Mouse (Mus musculus) heart, adult 8-10 months (tissue): ENCODE measurements around the gene Csf3r. TPM values are rescaled to one million over a fixed set of nuclear protein-coding genes. Genes with fewer than 3 reads are reported as not detected.

Experiments used
- DNase-seq: peaks from one replicate; pipeline ENCODE4 v3.0.0; 2022; ENCODE audit warnings: low spot score
- total RNA-seq, 4 experiments: library from RNA; stranded (reverse); gene quantifications; 2 replicates each; pipeline ENCODE4 v1.2.4; 2022

The Csf3r gene
- total RNA-seq, 4 experiments from 2014 or later: 0.66 to 5.4 (median 1.2) TPM

DNA sequence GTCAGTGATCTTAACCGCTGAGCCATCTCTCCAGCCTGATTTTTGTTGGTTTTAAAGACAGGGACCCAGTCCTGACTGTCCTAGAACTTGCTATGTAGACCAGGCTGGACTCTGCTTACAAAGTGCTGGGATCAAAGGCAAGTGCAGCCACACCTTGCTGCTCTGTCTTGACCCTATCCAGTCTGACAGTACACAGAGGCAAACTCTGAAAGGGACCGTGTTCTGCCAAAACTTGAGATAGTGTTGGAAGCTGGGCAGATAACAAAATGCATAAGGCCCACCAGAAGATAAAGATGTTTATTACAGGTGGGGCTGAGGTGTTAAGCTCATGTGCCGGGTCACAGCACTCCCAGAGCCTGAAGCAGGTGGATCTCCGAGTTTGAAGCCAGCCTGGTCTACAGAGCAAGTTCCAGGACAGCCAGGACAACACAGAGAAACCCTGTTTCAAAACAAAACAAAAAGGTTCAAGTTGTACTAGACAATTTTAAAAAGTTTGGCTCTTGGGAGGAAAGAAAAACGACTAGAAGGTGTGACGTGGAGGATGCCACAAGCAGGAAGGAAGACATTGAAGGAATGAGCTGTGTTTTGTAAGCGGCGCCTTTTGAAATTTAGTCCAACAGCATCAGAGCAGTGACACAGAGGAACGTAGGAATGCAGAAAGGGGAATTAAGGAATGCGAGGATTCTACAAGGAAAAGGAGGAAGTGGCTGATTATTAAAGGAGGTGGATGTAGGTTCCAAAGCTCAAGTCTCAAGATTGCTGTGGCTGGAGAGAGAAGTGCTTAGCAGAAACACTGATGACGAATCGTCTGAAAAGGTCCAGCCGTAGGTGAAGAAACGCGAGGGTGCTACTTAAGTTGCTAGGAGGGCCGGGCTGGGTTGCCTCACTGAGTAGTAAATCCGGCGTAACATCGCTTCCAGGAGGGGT, 33.1 kb downstream of the Csf3r start:
- DNase-seq: no peak

DNA sequence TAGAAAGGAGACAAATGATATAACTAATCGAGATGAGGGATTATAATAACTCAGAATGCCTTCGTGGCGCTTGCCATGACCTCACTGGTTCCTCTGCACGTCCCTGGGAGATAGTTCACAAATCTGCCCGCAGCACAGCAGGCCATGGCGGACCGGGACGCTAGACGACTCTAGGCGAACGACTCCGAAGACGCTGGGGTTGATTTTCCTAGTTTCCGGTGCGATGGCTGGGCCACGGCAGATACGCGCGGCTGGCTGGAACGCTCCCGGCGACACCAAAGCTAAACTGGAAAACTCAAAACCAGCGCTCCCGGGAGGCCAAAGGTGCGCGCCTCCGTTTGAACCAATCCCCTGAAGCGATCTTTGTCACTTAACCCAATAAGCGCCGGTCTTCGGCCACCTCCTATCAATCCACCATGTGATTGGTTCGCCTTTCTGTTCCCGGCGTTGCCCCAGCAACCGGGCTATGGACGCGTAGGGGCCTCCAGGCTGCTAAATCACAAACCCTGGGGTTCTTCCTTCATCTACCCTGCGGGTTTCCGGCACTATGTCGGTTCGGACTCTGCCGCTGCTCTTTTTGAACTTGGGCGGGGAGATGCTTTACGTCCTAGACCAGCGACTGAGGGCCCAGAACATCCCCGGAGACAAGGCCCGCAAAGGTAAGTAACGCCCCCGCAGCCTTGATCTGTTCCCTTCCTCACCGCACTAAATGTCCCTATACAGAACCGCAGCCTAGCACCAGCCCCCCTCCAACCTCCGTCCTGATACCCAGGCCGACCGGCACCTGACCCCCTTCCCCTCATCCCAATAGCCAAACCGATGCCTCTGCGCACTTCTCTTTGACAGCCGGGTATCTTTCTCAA, 34.0 kb downstream of the Csf3r start, which contains the start of gene Oscp1:
Oscp1 (plus strand) TSS at position 432 of the 863 bp plus-strand sequence.
- peak; percentile 91 for DNase-seq

DNA sequence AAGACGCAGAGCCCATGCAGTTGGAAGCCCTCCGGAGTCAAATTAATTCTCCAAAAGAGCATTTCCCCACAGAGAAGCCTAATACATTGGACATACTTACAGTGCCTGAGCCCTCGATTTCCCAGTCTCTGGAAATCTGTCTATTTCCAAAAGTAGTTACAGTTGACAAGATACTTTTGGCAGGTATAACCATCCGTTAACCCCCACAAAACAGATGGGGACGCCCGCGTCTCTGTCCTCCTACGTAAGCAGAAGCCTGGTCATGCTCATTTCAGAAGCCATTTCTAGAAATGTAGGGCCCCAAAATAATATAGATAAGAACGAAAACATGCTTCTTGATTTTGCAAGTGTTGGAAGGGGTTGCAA, 34.6 kb downstream of the Csf3r start:
- no peak for DNase-seq

DNA sequence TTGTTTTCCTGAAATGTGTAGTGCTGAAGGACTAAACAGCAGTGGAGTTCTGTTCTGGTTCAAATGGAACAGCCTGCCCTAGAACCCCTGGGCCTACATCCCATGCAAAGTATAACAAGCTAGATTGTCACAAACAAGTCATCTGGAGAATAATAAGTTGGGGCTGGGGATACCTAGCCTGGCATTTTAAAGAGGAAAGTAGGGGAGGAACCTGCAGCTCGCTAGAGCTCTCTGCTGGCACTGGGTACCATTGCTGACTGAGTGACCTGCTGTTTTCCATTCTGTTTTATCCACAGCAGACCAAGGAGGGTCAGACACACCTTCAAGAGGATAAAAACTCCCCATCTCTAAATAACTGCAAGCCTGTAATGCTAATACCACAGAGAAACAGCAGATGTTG, 38.5 kb downstream of the Csf3r start:
- DNase-seq: no peak

DNA sequence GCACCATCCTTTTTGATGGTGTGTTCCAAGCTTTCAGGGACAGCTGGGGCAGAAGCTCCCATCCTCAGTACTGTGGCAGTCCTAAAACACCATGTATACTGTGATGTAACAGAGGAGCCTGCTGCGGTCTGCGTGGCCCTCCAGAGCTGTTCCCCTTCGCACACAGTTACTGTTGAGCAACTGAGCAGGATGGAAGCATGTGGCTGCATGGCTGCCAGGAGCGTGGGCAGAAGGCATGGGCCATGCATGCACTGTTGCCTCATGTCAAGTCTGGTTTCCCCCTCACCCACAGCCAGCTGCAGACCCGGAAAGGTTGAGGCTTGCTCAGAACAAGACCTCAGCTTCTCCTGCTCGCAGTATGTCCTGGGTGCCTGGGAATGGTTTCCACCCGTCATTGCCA, 40.9 kb downstream of the Csf3r start:
- DNase-seq: no peak

DNA sequence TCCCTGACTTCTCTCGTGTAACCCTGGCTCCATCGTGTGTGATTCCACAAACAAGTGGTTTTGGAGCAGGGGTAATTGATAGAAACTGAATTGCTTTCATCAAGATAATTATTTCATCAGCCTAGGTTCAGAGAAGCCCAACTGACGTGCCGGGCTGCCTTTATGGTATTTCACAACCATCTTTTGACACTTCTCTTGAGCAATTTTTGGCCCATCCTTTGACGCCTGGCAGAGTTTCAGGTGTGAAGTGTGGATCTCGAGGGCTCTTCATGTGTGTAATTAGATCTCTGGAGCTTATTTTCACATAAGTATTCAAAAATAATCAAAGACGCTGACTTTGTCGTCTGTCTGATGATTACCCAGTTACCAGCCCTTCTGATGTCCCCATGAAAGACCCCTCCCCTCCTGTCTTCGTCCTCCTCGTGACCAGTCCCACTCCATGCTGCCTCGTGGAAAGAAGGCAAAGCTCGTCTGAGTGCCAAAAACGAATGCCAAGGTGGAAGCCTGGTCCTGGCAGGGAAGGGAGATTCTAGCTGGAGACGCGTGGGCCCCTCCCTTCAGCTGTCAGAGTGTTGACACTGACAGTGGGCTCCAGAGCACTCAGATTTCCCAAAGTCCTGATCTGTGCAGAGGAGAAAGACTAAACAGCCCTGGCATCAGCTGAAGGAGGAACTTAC, 43.2 kb downstream of the Csf3r start:
- no peak for DNase-seq

DNA sequence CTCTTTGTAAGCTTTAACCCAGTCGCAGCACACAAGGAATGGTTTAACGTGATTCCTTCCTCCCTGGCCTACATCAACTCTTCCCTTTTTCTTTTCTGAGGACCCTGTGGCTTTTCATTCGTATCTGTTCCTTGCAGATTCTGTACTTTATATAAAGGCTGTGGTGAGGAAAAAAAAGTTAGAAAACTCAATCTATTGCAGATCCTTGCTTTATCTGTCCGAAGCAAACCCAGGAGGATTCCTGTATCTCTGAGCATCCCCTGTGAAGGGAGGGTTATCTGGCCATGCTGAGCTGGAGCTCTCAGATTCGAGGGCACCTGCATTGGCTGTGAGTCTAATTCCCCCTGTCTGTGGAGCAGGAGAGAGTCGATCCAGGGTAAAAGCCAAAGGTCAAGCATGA, 44.5 kb downstream of the Csf3r start:
- no peak for DNase-seq

DNA sequence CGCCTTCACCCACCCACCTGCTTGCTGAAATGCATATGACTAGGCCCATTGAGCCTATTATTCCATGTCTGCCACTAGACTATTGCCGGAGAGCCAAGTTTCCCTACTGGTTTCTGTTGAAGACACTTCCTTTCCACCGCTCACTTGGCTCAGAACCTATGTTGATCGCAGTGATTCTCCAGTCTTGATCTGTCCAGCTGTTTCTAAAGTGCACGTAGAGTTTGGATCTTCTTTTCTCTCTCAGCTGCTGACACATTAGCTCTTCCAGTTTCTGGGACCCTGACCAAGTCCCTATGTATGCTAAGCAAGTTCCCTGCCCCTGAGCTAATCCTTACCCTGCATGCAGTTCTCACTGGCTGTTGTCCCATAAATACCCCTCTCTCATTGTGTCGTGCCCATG, 53.5 kb downstream of the Csf3r start:
- no peak for DNase-seq

DNA sequence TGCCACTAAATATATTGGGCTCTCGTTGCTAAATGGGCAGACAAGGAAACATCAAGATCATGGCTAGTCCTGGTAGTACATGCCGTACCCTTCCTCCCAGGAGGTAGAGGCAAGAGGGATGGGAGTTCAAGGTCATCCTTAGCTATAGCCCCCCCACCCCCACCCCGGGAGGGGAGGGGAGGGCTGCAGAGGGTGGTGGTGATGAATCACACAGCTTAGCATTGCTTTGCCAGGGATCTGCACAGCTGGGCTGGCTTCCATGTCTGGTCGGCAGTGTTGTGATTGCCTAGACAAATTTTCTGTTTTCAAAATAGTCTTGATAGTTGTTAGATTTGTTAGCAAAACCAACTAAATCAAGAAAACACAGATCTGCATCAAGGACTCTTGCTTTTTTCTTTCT, 54.9 kb downstream of the Csf3r start:
- no peak for DNase-seq

DNA sequence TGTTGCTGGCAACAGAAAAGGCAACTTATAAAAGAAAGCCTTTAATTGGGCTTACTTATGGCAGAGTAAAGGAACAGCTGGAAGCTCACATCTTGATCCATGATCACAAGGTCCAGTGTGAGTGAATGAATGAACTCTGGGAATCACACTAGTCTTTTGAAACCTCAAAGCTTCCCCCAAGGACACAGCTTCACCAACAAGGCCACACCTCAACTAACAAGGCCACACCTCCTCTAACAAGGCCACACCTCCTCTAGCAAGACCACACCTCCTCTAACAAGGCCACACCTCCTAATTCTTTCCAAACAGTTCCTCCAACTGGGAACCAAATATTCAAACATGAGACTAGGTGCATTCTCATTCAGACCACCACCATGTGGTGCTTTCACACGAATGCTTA, 57.3 kb downstream of the Csf3r start:
- DNase-seq: no peak

DNA sequence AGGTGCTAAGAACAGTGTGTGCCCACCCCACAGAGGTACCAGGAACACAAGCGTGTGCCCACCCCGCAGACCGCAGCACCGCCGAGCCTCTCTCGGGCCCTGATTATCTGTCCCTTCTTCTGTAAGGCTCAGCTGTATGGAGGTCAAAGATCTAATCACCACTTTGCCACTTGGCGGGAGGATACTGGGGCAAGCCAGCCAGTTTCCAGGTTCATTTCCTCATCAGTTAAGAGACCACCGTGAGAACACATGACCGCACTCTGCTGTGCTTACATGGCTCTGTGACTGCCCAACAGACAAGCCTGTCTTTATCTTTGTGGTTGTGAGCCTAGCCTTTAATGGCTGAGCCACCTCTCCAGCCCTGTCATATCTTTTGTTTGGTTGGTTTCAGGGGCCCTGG, 58.7 kb downstream of the Csf3r start:
- DNase-seq: no peak

DNA sequence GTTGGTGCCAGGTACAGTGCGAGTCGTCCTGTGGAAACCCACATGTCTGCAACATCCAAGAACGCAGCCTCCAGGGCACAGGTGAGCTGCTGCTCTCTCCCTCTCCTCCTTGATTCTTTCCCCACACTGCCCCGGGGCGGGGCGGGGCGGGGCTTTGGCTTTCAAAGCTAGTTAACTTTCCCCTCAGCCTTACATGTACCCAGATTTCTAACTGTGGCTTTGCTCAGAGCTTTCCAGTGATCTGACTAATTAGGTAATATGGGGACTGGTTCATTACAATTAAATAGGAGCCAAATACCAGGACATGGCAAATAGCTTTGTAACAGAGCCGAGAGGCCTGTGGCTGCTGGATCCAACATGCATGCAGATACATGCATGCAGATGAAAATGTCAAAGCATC, 60.0 kb downstream of the Csf3r start:
- no peak for DNase-seq

DNA sequence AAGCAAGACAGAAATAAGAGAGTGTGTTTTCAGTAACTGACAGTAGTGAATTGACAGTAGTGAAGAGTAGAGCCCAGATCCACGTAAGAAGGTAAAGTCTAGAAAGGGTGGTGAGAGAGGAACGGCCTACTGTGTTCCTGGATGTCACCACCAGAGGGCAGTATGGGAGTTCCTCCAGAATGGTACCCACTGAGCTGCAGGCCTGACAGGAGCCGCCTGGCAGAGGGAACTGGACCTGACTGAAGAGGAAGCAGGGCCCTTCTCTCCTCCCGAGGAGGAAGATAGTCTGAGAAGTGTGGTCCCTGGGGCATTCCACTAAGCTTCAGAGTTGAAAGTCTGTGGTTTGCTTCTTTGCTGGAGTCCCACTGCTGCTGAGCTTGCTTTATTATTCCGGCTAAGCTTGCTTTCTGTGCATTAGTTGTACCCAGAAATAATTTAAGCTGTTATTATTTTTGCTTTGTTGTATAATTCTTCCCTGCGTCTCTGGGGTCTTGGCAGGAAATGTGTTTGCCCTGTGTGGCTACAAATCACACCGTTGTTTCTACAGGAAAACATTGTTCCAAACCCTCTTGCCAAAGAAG, 61.7 kb downstream of the Csf3r start:
- DNase-seq: peak; percentile 79

DNA sequence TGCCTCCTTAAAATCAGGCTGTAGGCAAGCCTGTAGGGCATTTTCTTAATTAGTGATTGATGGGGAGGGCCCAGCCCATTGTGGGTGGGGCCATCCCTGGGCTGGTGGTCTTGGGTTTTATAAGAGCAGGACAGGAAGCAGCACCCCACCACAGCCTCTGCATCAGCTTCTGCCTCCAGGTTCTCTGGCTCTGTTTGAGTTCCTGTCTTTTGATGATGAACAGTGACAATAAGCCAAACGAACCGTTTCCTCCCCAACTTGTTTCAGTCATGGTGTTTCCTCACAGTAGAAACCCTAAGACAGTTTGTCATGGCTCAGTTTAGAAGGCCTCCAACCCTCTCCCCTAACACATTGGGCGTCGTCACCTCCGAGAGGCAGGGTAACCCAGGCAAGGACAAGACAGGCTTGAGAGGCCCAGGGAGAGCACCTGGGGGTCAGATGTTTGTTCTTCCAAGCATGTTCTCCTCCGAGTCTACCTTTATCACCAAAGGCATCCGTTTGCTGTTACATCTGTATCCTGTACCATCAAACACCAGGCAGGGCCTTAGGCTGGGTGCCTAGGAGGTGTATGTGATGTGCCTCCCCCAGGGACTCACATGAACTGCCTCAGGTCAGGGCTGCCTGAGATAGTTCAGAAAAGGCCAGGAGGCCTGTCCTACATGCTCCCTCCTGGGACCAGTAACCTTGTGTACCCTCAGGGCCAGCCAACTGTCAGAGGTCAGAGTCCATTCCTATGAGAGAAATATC, 65.9 kb downstream of the Csf3r start:
- DNase-seq: no peak

DNA sequence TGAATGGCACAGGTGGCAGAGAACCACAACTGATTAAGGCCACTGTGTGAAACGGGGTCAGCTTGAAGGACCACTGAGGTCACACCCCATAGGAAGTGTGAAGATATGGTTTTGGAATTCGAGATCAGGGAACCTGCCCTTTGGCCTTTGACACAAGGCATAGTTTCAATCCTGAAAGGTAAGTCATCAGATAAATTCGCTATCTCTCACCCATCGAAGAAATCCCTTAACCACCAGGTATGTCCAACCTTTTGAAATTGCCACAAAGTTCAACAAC, 66.4 kb downstream of the Csf3r start:
- no peak for DNase-seq

DNA sequence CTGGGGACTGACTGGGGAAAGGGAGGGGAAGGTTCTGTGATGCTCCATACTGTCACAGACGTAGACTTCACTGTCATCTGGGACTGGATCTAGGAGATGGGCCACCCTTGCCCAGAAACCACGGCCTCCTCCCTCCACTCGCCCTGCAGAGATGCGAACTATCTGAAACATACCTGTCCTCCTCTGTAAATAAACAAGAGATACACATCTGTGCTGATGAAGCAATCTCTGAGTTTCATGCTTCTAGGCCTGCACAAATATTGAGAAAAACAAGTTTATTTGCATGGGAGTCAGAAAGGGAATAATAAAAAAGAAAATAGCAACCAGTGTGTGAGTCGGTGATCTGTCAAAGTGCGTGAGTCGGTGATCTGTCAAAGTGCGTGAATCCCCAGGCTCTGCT, 67.5 kb downstream of the Csf3r start:
- DNase-seq: no peak

Other genes with a start within 250 kb of the Csf3r start
- 10 to 100 TPM; 66.9 to 90.0 (median 81.3) TPM for gene Mrps15, start 22.4 kb downstream of the Csf3r start, total RNA-seq
- gene Oscp1, start 34.0 kb downstream of the Csf3r start, total RNA-seq: 1 to 10 TPM; 1.4 to 3.0 (median 2.2) TPM
- 10 to 100 TPM; 17.3 to 19.5 (median 18.4) TPM for gene Lsm10, start 72.1 kb downstream of the Csf3r start, total RNA-seq
- gene Stk40, start 79.4 kb downstream of the Csf3r start, total RNA-seq: 10 to 100 TPM; 37.8 to 61.9 (median 52.4) TPM
- 10 to 100 TPM in 1 of 4 experiments, 1 to 10 TPM in 3; 7.3 to 12.4 (median 9.0) TPM for gene Eva1b, start 123.2 kb downstream of the Csf3r start, total RNA-seq
- 1 to 10 TPM; 1.6 to 2.2 (median 2.1) TPM for gene Sh3d21, start 138.9 kb downstream of the Csf3r start, total RNA-seq
- 100 to 1,000 TPM; 112 to 128 (median 121) TPM for gene Thrap3, start 178.2 kb downstream of the Csf3r start, total RNA-seq
- 100 to 1,000 TPM; 266 to 279 (median 267) TPM for gene Map7d1, start 231.8 kb downstream of the Csf3r start, total RNA-seq
- gene Trappc3, start 237.8 kb downstream of the Csf3r start, total RNA-seq: 10 to 100 TPM; 45.4 to 56.5 (median 51.6) TPM